Mouse (Mus musculus) adrenal gland, postnatal 25 days (tissue): Measurements from ENCODE around the gene Dand5. TPM values are rescaled to one million over a fixed set of nuclear protein-coding genes. Genes with fewer than 3 reads are reported as not detected.

Experiments
- DNase-seq: peaks from one replicate; pipeline ENCODE4 v3.0.0; 2021; ENCODE audit warnings: mixed read lengths
- microRNA-seq, 2 experiments: library from miRNA; unstranded; fragments of <30 nt; microRNA quantifications; one replicate each; pipeline ENCODE4 v1.2.0; 2021
- total RNA-seq: library from RNA; stranded (reverse); gene quantifications from 2 replicates; pipeline ENCODE4 v1.2.3, GENCODE M21; 2021

Dand5 gene
- total RNA-seq, 1 experiment from 2014 or later = 11.2 TPM

- no peak for DNase-seq
Observed at GRCm38 (mm10) chr8:84770100-84770953, 52.3 kb downstream of the Dand5 start.

- no peak for DNase-seq
Observed at GRCm38 (mm10) chr8:84769324-84769723, 53.3 kb downstream of the Dand5 start.

GRCm38 (mm10) chr8:84768343-84769095 lies 54.1 kb downstream of the Dand5 start:
- no peak for DNase-seq

GRCm38 (mm10) chr8:84767221-84767620 lies 55.4 kb downstream of the Dand5 start:
- DNase-seq = no peak

DNA sequence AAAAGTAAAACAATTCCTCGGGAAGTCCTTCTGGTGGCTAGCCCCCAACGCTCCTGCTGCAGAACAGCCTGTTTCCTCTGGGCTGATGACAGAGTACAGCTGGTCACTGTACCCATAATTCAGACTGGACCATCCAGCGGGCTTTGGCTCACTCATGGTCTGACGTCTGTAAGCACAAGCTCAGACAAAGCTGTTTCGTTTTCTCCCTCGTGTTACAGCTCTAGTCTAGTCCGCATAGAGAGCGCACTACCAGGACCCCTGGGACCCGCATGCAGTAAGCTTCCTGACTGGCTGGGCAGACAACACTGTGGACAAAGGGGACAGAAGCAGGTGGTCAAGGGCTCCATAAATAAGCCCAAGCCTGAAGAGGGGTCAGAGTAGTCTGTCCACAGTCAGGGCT lies 56.2 kb downstream of the Dand5 start:
- no peak for DNase-seq

- no peak for DNase-seq
Observed at GRCm38 (mm10) chr8:84765629-84766028, 57.0 kb downstream of the Dand5 start.

Small RNA genes lying within 50 kb of the gene (microRNA-seq; reads per million reads assigned to microRNA genes)
- gene Mir7069 = 1.8 to 3.4 reads per million in 2 experiments

Other genes starting within 250 kb of the Dand5 start
- 19.6 and 22.3 TPM in 2 replicates for gene Ier2, start 160.0 kb downstream of the Dand5 start, total RNA-seq
- 75.1 and 83.9 TPM in 2 replicates for gene Trmt1, start 136.5 kb downstream of the Dand5 start, total RNA-seq
- 73.9 and 76.0 TPM in 2 replicates for gene Nacc1, start 135.0 kb downstream of the Dand5 start, total RNA-seq
- 3.1 and 3.8 TPM in 2 replicates for gene Lyl1, start 121.4 kb downstream of the Dand5 start, total RNA-seq
- gene G430095P16Rik, start 99.8 kb downstream of the Dand5 start, total RNA-seq = not detected in 2 replicates
- gene Nfix, start 22.5 kb downstream of the Dand5 start, total RNA-seq = 87.7 and 111 TPM in 2 replicates
- gene Gadd45gip1, start 8.7 kb upstream of the Dand5 start, total RNA-seq = 55.1 and 59.9 TPM in 2 replicates
- gene Rad23a, start 17.8 kb upstream of the Dand5 start, total RNA-seq = 116 and 120 TPM in 2 replicates
- 489 and 566 TPM in 2 replicates for gene Calr, start 24.1 kb upstream of the Dand5 start, total RNA-seq
- gene Farsa, start 34.2 kb upstream of the Dand5 start, total RNA-seq = 62.3 and 67.2 TPM in 2 replicates
- 10.6 and 13.9 TPM in 2 replicates for gene Syce2, start 49.3 kb upstream of the Dand5 start, total RNA-seq
- 47.7 and 59.5 TPM in 2 replicates for gene Gcdh, start 71.1 kb upstream of the Dand5 start, total RNA-seq
- 0.27 TPM in 1 of 2 replicates, not detected in the other for gene Klf1, start 79.1 kb upstream of the Dand5 start, total RNA-seq
- gene Dnase2a, start 85.7 kb upstream of the Dand5 start, total RNA-seq = 13.6 and 14.6 TPM in 2 replicates
- 1.3 and 3.0 TPM in 2 replicates for gene Mast1, start 114.5 kb upstream of the Dand5 start, total RNA-seq
- gene Rtbdn, start 124.2 kb upstream of the Dand5 start, total RNA-seq = not detected in 2 replicates
- gene Gm49661, start 146.6 kb upstream of the Dand5 start, total RNA-seq = 4.4 TPM in 1 of 2 replicates, not detected in the other
- 496 and 624 TPM in 2 replicates for gene Prdx2, start 146.8 kb upstream of the Dand5 start, total RNA-seq
- gene Rnaseh2a, start 146.9 kb upstream of the Dand5 start, total RNA-seq = 101 and 159 TPM in 2 replicates
- gene Junb, start 155.9 kb upstream of the Dand5 start, total RNA-seq = 32.8 and 33.2 TPM in 2 replicates
- 7.7 and 10.8 TPM in 2 replicates for gene Hook2, start 167.8 kb upstream of the Dand5 start, total RNA-seq
- not detected in 2 replicates for gene Best2, start 191.7 kb upstream of the Dand5 start, total RNA-seq
- gene Asna1, start 202.5 kb upstream of the Dand5 start, total RNA-seq = 95.0 and 105 TPM in 2 replicates
- gene Trir, start 204.0 kb upstream of the Dand5 start, total RNA-seq = 152 and 164 TPM in 2 replicates
- 71.1 and 78.3 TPM in 2 replicates for gene Tnpo2, start 214.1 kb upstream of the Dand5 start, total RNA-seq
- gene Fbxw9, start 237.2 kb upstream of the Dand5 start, total RNA-seq = 17.7 and 21.7 TPM in 2 replicates
- not detected in 2 replicates for gene Gm5741, start 245.2 kb upstream of the Dand5 start, total RNA-seq
- gene Dhps, start 248.9 kb upstream of the Dand5 start, total RNA-seq = 25.8 and 36.9 TPM in 2 replicates